Mouse (Mus musculus) midbrain, embryonic 12.5 days (tissue): ENCODE results near the gene Ostm1. TPM values are rescaled to one million over a fixed set of nuclear protein-coding genes. Genes with fewer than 3 reads are reported as not detected.

Source experiments
- ATAC-seq: fragments of 200-750 bp; cut with Nextera tagmentation; 2 replicates; pipeline ENCODE4 v1.8.0; 2017; ENCODE audit warnings: low read depth, moderate TSS enrichment, moderate library complexity; ENCODE audit not compliant: low FRiP score
- H3K27ac ChIP-seq: fragments of 300-500 bp; sonication (generic); replicated peaks from 2 replicates; pipeline ENCODE4 v1.5.1; 2016; ENCODE audit warnings: mild to moderate bottlenecking
- H3K27me3 ChIP-seq: fragments of 300-500 bp; sonication (generic); 2 replicates; pipeline ENCODE4 v1.6.1; 2016; ENCODE audit warnings: mild to moderate bottlenecking
- H3K36me3 ChIP-seq: fragments of 300-500 bp; sonication (generic); 2 replicates; pipeline ENCODE4 v1.6.1; 2016
- H3K4me1 ChIP-seq: fragments of 300-500 bp; sonication (generic); 2 replicates; pipeline ENCODE4 v1.6.1; 2016
- H3K4me2 ChIP-seq: fragments of 300-500 bp; sonication (generic); replicated peaks from 2 replicates; pipeline ENCODE4 v1.6.1; 2016; ENCODE audit warnings: mild to moderate bottlenecking, moderate library complexity
- H3K4me3 ChIP-seq: fragments of 300-500 bp; sonication (generic); 2 replicates; pipeline ENCODE4 v1.5.1; 2016; ENCODE audit warnings: mild to moderate bottlenecking
- H3K9ac ChIP-seq: fragments of 300-500 bp; sonication (generic); replicated peaks from 2 replicates; pipeline ENCODE4 v1.6.1; 2016; ENCODE audit warnings: mild to moderate bottlenecking, moderate library complexity
- H3K9me3 ChIP-seq: fragments of 300-500 bp; sonication (generic); 2 replicates; pipeline ENCODE4 v1.6.1; 2016; ENCODE audit warnings: mild to moderate bottlenecking
- WGBS: fragments of 180-500 bp; shearing (Covaris S2); methylation state at CpG from one replicate; pipeline ENCODE4 v1.1.7; 2016; 5-methylcytosine and 5-hydroxymethylcytosine counted together
- polyA plus RNA-seq: library from polyadenylated mRNA; unstranded; fragments of >200 nt; fragmentation: Nextera tagmentation; extraction: Ambion mirVana; gene quantifications from 2 replicates; pipeline ENCODE4 v1.2.1, GENCODE M21; 2016

Gene Ostm1
- polyA plus RNA-seq, 1 experiment from 2014 or later = 35.4 TPM

- no peak for ATAC-seq
- Histone ChIP-seq H3K4me1 (peaks cover 78% of the 10 kb centered on the region), H3K4me2 (peak overlapping the region; percentile 74), H3K27me3 (peaks cover 92% of the 10 kb centered on the region), H3K9ac (peak overlapping the region; percentile 78), H3K27ac (peak overlapping the region; percentile 67), H3K9me3 (0 out of 2 replicates have a peak, but pooled peaks cover 4% of the 10 kb centered on the region), H3K36me3 (no peaks in the 10 kb centered on the region), H3K4me3 (peak overlapping the region; percentile 60)
- WGBS = 1% methylated on average over 37 of the region's 37 CpGs
These were observed 888 bp downstream of the Ostm1 start for GRCm38 (mm10) chr10:42584436-42584983.

GRCm38 (mm10) chr10:42585156-42585555 is 1.5 kb downstream of the Ostm1 start:
- Histone ChIP-seq H3K4me3 (peak overlapping the region; percentile 60), H3K36me3 (no peaks in the 10 kb centered on the region), H3K4me2 (peak overlapping the region; percentile 74), H3K9me3 (0 out of 2 replicates have a peak, but pooled peaks cover 4% of the 10 kb centered on the region), H3K27ac (no peak overlapping the region), H3K9ac (peak overlapping the region; percentile 78; the same call in 1 of the 2 replicates), H3K27me3 (peaks cover 92% of the 10 kb centered on the region), H3K4me1 (peaks cover 78% of the 10 kb centered on the region)
- 2% methylated on average over 8 of the region's 8 CpGs for WGBS
- no peak for ATAC-seq

- peak overlapping the region; percentile 74 for H3K4me2 ChIP-seq
- peak overlapping the region; percentile 78; the same call in 1 of the 2 replicates for H3K9ac ChIP-seq
- WGBS = 14% methylated on average over 22 of the region's 22 CpGs
- no peak overlapping the region for H3K27ac ChIP-seq
- H3K36me3 ChIP-seq = no peaks in the 10 kb centered on the region
- peaks cover 92% of the 10 kb centered on the region for H3K27me3 ChIP-seq
- H3K4me1 ChIP-seq = peaks cover 77% of the 10 kb centered on the region
- no peak for ATAC-seq
- 0 out of 2 replicates have a peak, but pooled peaks cover 4% of the 10 kb centered on the region for H3K9me3 ChIP-seq
- H3K4me3 ChIP-seq = peak overlapping the region; percentile 60
These were observed 2.1 kb downstream of the Ostm1 start for GRCm38 (mm10) chr10:42585596-42586305.

DNA sequence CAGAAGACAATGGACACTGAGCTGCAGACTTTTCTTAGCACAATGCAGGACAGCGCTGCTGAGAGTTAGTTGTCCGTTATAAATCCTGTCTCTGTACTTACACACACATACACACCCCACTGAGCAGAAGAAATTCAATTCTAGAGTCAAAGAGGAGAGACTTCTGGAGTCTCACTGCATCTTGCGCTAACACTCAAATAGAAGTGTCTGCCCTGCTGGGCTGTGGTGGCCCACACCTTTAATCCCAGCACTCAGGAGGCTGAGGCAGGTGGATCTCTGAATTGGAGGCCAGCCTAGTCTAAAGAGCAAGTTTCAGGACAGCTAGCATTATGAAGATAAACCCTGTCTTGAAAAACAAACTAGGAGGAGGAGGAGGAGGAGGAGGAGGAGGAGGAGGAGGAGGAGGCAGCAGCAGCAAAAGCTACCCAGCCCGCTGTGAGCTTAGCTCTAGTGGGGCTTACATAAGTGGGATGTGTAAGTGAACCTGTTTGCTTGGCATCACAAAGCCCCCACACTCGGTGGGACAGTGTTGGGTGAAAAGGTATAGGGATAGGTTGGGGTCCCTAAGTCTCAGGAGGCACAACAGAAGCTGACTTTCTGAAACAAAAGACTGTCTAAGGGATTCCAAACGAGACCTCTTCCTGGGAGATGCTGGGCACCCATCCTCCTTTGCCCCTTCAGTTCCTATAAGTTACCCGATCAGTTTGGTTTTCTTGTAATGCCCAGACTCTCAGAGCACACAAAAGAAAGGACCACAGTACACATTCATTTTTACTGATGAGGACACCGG is 4.5 kb downstream of the Ostm1 start:
- H3K27me3 ChIP-seq = peaks cover 94% of the 10 kb centered on the region
- H3K4me2 ChIP-seq = no peak overlapping the region
- H3K4me1 ChIP-seq = peaks cover 86% of the 10 kb centered on the region
- H3K4me3 ChIP-seq = no peak overlapping the region
- no peaks in the 10 kb centered on the region for H3K36me3 ChIP-seq
- no peak overlapping the region; the same call in 1 of the 2 replicates for H3K9ac ChIP-seq
- H3K27ac ChIP-seq = no peak overlapping the region
- 0 out of 2 replicates have a peak, but pooled peaks cover 4% of the 10 kb centered on the region for H3K9me3 ChIP-seq
- WGBS = 11% methylated on average over 8 of the region's 8 CpGs
- no peak for ATAC-seq

GRCm38 (mm10) chr10:42589505-42589904 is 5.9 kb downstream of the Ostm1 start:
- H3K4me1 ChIP-seq = peaks cover 82% of the 10 kb centered on the region
- peaks cover 95% of the 10 kb centered on the region for H3K27me3 ChIP-seq
- WGBS = 3% methylated on average over 5 of the region's 5 CpGs
- no peak overlapping the region for H3K27ac ChIP-seq
- H3K4me3 ChIP-seq = no peak overlapping the region
- H3K9me3 ChIP-seq = 0 out of 2 replicates have a peak, but pooled peaks cover 4% of the 10 kb centered on the region
- H3K9ac ChIP-seq = no peak overlapping the region
- H3K4me2 ChIP-seq = no peak overlapping the region
- no peaks in the 10 kb centered on the region for H3K36me3 ChIP-seq
- ATAC-seq = no peak

GRCm38 (mm10) chr10:42590261-42591184 is 6.9 kb downstream of the Ostm1 start:
- Histone ChIP-seq H3K4me2 (peak overlapping the region; percentile 55), H3K9me3 (0 out of 2 replicates have a peak, but pooled peaks cover 4% of the 10 kb centered on the region), H3K36me3 (no peaks in the 10 kb centered on the region), H3K4me1 (peaks cover 74% of the 10 kb centered on the region), H3K9ac (no peak overlapping the region), H3K27me3 (peaks cover 95% of the 10 kb centered on the region), H3K27ac (0 out of 2 replicates have a peak overlapping the region, but pooled peaks have one; percentile 52), H3K4me3 (peak overlapping the region; percentile 30)
- WGBS = under 1% methylated on average over 19 of the region's 19 CpGs
- no peak for ATAC-seq

GRCm38 (mm10) chr10:42591185-42591992 is 7.8 kb downstream of the Ostm1 start:
- peak overlapping the region; percentile 34 for H3K9ac ChIP-seq
- peak; percentile 77 for ATAC-seq
- peak overlapping the region; percentile 55 for H3K4me2 ChIP-seq
- no peaks in the 10 kb centered on the region for H3K36me3 ChIP-seq
- H3K27me3 ChIP-seq = peaks cover 89% of the 10 kb centered on the region
- peak overlapping the region; percentile 30 for H3K4me3 ChIP-seq
- H3K9me3 ChIP-seq = 0 out of 2 replicates have a peak, but pooled peaks cover 2% of the 10 kb centered on the region
- WGBS = under 1% methylated on average over 67 of the region's 67 CpGs
- peaks cover 69% of the 10 kb centered on the region for H3K4me1 ChIP-seq
- H3K27ac ChIP-seq = peak overlapping the region; percentile 52; the same call in 1 of the 2 replicates

DNA sequence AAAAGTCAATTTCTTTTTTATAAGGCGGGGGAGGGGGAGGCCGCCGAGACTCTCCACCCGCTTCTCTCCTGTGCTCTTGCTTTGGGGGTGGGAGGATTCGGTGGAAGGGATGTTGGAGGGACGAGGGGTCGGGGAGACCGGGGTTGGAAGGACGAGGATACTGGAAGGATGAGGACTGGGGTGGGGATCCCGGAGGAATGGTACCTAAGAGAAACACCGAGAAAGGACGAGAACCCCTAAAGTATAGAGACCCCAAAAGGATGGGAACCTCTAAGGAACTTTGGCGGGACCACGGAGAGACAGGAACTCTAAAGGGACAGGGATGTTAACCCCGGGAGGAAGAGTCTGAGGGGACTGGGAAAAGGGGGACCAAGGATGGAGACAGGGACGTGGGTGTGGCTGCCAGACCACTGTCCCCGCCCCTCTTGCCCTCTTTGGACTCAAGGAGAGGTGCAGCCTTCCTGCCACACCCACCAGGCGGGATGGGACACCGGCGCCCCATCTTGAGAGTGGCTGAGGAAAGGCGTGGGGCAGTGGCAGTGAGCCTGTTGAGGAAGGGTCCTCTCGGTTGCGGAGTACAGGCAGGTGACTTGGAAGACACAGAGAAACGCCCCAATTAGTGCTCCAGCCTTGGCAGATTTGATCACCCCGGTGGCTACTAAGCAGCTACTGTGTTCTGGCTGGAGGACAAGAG is 8.5 kb downstream of the Ostm1 start:
- peak; percentile 69 for ATAC-seq
- Histone ChIP-seq H3K36me3 (no peaks in the 10 kb centered on the region), H3K9ac (peak overlapping the region; percentile 34), H3K27ac (no peak overlapping the region), H3K4me2 (peak overlapping the region; percentile 55), H3K9me3 (no peaks in the 10 kb centered on the region), H3K4me3 (peak overlapping the region; percentile 30), H3K4me1 (peaks cover 61% of the 10 kb centered on the region), H3K27me3 (peaks cover 87% of the 10 kb centered on the region)
- WGBS = 0% methylated on average over 25 of the region's 25 CpGs

- Histone ChIP-seq H3K27me3 (peaks cover 81% of the 10 kb centered on the region), H3K4me2 (no peak overlapping the region), H3K9ac (no peak overlapping the region), H3K36me3 (no peaks in the 10 kb centered on the region), H3K4me3 (no peak overlapping the region), H3K4me1 (peaks cover 51% of the 10 kb centered on the region), H3K9me3 (no peaks in the 10 kb centered on the region), H3K27ac (no peak overlapping the region)
- ATAC-seq = no peak
- WGBS = 25% methylated on average over 7 of the region's 7 CpGs
These were observed 9.6 kb downstream of the Ostm1 start for GRCm38 (mm10) chr10:42593201-42593600.

- H3K27ac ChIP-seq = no peak overlapping the region
- no peak overlapping the region for H3K9ac ChIP-seq
- peaks cover 54% of the 10 kb centered on the region for H3K27me3 ChIP-seq
- no peak overlapping the region for H3K4me3 ChIP-seq
- 0 out of 2 replicates have a peak, but pooled peaks cover 3% of the 10 kb centered on the region for H3K4me1 ChIP-seq
- no peaks in the 10 kb centered on the region for H3K9me3 ChIP-seq
- ATAC-seq = no peak
- no peaks in the 10 kb centered on the region for H3K36me3 ChIP-seq
- no peak overlapping the region for H3K4me2 ChIP-seq
- 84% methylated on average over 8 of the region's 8 CpGs for WGBS
These were observed 15.0 kb downstream of the Ostm1 start for GRCm38 (mm10) chr10:42598615-42599014.
